Mouse (Mus musculus) kidney, postnatal 14 days (tissue): ENCODE measurements at regions not wholly inside any gene's neighbourhood (a gene's known extent, or its start where the extent isn't known, plus 50 kb on each side); places are given as distances from the start of the nearest gene placed in this dataset.

Experiments
- DNase-seq: peaks from one replicate; pipeline ENCODE4 v3.0.0; 2022; ENCODE audit warnings: mixed read lengths

DNA sequence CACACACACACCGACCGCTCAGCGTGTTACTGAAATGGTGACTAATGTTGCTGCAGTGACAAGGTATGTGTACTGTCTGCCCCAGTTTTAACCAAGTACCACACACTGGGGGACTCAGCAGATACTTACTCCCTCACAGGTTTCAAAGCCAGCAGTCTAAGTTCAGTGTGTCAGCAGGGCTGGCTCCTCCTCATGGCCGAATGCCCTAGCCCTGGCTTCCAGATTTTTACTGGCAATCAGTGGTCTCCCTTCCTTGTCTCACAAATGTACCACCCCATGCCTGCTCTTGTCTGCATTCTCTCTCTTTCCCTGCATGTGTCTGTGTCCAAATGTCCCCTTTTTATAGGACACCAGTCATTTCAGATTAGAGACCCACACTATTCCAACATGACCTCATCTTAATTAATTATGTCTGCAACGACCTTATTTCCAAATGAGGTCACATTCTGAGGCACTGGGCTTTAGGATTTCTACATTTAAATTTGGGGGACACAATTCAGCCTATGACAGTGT lies 114.7 kb downstream of the Uri1 start:
- no peak for DNase-seq

DNA sequence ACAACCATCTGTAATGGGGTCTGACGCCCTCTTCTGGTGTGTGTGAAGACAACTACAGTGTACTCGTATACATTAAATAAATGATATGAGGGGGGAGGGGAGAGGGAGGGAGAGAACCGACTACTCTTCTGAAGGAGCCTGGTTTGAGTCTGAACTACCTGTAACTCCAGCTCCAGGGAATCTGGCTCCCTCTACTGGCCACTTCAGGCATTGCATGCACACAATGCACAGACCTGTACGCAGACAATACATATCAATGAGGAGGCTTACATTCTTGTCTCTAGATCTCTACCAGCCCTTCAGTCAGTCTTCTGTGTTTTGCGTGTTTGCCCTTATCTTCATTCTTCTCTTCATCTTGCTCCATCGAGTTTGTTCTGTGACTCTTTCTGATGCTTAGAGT lies 120.4 kb upstream of the Zfp536 start:
- no peak for DNase-seq

- no peak for DNase-seq
Measured at GRCm38 (mm10) chr7:37874382-37874781, 100.9 kb upstream of the Zfp536 start.

DNA sequence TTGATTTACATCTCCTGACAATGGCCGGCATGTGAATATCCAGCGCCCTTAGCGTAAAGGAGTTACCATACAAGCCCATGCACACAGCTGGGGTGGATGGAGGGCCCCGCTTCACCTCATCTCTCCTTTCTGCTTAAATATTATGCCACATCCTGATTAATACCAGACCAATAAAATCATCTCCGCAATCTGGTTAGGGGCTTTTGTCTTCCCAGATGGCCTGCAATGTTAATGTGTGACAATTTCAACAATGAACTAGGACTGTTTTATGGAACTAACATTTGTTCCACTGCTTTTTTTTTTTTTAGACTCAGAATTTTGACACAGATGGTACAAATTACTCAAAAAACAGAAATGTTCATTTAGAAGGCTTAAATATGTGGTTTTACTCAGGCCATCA lies 97.5 kb upstream of the Zfp536 start:
- DNase-seq: no peak

DNA sequence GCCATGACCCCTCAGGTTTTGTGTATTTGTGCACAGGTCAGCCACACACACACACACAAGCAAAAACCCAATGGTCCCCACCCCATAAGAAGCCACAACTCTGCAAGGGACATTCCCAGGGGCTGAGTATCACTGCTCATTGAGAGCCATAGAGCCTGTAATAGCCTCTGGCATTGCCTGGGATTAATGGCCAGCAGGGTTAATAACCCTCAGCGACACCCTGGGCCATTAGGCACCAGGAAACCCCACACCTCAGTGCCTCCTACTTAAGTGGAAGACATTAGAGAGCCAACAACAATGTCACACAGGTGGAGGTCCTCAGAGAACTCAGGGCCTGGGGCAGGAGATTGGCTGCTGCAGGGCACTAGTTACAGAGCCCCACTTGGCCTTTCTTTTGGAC lies 93.0 kb upstream of the Zfp536 start:
- no peak for DNase-seq

DNA sequence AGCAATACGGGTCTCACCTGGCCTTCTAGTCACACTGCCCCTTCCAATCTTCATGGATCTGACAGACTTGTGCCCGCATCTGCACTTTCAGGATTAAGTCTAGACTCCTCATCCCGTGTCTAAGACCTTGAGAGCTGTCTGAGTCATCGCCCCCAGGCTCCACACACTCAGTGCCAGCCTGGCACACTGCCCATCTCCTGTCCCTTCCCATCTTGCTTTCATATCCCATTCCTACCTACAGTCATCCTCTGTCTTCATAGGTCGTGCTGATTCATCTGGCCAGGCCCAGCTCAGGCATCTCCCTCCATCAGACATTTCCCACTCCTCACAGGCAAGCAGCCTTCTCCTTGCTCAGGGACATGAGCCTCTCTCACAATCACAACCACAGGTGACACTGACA lies 78.0 kb upstream of the Zfp536 start:
- no peak for DNase-seq

GRCm38 (mm10) chr7:37845201-37845600 lies 71.8 kb upstream of the Zfp536 start:
- no peak for DNase-seq

- DNase-seq: peak; percentile 5
Measured at GRCm38 (mm10) chr7:37842000-37842513, 68.6 kb upstream of the Zfp536 start.

DNA sequence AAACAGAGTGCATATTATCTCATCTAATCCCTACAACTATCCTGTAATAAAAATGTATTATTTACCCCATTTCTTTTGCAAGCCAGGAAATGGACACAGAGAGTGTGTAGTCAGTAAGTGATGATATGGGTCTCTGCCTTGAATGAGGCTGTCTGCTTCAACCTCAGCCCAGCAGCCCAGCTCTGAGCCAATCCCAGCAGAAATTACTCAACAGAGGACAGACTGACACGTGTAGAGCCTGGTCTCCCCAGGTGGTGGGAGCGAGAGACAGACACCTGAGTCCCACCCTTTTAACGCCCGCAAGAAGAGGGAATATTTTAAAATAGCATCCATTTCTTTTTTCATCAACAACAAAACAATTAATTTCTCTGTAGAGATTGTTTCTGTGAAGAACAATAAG lies 68.1 kb upstream of the Zfp536 start:
- DNase-seq: no peak

GRCm38 (mm10) chr7:37837883-37838282 lies 64.4 kb upstream of the Zfp536 start:
- no peak for DNase-seq

DNA sequence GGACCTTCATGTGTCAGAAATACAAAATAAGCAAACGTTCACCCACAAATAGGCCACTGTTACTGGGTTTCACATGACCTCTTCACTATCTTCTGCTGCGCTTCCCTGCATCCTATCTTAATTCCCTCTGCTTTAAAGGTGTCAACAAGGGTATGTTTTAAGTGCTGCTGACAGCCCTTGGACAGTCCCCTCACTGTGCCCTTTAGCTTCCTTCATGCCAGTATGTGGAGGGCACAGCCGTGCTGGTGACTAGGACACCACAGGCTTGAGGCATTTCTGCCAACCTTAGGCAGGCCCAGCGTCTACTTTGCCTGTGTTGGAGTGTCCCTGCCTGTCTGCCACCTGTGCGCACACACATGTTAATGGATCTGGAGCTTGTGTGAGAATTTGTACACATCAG lies 63.9 kb upstream of the Zfp536 start:
- DNase-seq: no peak

- no peak for DNase-seq
Measured at GRCm38 (mm10) chr7:37833420-37833819, 60.0 kb upstream of the Zfp536 start.

DNA sequence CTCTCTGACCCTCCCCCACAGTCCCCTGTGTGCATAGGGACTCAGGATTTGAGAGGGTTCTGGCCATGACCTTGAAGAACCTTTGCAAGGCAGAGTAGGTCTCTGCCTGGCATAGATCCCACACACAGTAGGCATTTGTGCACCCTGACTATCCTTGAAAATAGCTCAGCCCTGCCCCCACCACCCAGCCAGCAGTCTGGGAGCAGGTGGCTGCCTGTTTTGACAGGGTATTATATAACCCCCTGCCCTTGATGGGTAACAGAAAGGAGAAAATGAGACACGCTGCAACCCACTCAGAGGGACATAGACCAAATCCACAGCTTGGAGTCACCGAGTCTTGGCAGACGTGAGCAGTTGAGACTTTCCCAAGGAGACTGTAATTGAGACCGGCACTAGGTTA lies 58.9 kb upstream of the Zfp536 start:
- no peak for DNase-seq

GRCm38 (mm10) chr7:37825766-37826165 lies 52.3 kb upstream of the Zfp536 start:
- no peak for DNase-seq
